Mouse (Mus musculus) T-helper 2 cell (primary cell): Measurements from ENCODE around the gene Pip5k1a.
"Not testable (repeated sequence)": the region's sequence is repeated elsewhere in the genome, so short reads cannot be mapped to it uniquely, and the experiment has no call there.

ENCODE experiments used
- in situ Hi-C: fragments of 300-600 bp; cut with MboI, MseI; formaldehyde crosslinking; loops from one replicate; pipeline ENCODE4 v1.15.1; 2025; ENCODE audit warnings: high pct_unique_total_duplicates

The Pip5k1a gene

DNA sequence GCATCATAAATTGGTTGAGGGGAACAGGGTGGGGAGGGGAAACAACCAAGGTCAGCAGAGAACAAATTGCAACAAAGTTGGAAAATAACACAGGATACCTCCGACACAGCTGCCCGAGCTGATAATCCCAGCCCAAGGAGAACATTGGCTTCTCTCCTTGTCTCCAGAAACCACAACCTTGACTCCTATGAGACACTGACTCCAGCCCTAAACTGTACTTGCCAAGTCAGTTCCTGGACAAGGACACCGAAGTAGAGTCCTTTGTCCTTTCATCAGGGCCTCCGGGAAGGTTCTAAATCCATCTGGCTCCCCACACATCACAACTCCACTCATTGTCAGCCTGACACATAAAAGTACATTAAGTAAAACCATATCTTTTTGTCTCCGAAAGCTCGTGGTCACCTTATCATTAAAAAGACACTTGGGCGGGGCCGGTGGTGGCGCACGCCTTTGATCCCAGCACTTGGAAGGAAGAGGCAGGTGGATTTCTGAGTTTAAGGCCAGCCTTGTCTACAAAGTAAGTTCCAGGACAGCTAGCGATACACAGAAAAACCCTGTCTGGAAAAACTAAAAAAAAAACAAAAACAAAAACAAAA, 60.2 kb downstream of the Pip5k1a start:
- in situ Hi-C loops: no loop called here

GRCm38 (mm10) chr3:95043251-95043650, 63.5 kb downstream of the Pip5k1a start:
- in situ Hi-C loops: no loop called here

DNA sequence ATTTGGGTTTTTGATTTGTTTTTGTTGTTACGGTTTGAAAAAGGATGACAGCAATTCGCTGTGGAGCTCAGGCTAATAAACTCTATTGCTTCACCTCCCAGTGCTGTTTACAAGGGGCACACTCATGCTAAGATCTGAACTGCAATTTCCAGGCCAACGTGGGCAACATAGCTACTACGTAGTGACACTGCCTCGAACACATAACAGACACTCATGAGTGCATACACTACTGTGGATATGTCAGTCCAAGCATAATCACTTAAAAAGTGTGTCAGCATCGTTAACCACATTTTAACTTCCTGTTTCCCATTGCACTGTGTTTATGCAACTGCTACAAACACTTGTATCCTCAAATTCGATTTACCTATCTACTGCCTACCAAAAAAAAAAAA, 63.9 kb downstream of the Pip5k1a start:
- in situ Hi-C loops: no loop called here

- in situ Hi-C loops: no loop called here
These were observed 64.4 kb downstream of the Pip5k1a start, which contains the start of gene Psmd4 for GRCm38 (mm10) chr3:95042166-95042837. TSS of gene Psmd4 (minus strand) at chr3:95042614.

DNA sequence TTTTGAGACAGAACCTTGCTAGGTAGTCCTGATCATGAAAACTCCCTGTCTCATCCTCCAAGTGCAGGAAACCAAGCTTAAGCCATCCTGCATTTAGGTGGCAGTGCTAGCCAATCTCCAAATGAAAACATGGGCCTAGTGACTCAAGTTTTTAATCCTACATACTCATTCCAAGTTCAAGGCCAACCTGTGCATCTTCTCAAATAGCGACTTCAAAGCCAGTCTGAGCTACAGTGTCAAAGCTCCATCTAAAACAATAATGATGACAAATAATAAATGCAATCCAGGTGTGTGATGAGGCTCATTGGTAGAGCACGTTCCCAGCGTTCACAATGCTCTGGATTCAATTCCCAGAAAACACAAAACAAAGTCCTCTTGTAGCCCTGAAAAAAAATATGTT, 65.1 kb downstream of the Pip5k1a start:
- in situ Hi-C loops: no loop called here

- in situ Hi-C loops: no loop called here
These were observed 76.8 kb downstream of the Pip5k1a start for GRCm38 (mm10) chr3:95029953-95030352.

DNA sequence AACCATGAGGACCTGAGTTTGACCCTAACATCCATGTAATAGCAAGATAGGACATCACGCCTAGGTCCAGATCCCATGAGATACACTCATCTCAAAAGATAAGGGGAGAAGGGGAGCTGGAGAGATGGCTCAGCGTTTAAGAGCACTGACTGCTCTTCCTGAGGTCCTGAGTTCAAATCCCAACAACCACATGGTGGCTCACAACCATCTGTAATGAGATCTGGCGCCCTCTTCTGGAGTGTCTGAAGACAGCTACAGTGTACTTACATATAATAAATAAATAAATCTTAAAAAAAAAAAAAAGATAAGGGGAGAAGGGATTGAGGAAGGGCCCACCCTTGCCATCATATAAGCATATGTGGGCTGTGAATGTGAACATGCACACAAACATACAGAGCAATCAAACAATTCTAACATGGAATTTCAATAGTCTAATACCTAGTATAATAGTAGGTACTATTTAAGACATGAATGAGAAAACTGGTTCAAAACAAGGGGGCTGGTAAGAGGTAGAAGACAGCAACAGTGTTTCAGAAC, 77.4 kb downstream of the Pip5k1a start:
- in situ Hi-C loops: not testable (repeated sequence)

- in situ Hi-C loops: no loop called here
These were observed 78.1 kb downstream of the Pip5k1a start for GRCm38 (mm10) chr3:95028603-95029002.

- in situ Hi-C loops: no loop called here
These were observed 79.0 kb downstream of the Pip5k1a start for GRCm38 (mm10) chr3:95027701-95028100.

DNA sequence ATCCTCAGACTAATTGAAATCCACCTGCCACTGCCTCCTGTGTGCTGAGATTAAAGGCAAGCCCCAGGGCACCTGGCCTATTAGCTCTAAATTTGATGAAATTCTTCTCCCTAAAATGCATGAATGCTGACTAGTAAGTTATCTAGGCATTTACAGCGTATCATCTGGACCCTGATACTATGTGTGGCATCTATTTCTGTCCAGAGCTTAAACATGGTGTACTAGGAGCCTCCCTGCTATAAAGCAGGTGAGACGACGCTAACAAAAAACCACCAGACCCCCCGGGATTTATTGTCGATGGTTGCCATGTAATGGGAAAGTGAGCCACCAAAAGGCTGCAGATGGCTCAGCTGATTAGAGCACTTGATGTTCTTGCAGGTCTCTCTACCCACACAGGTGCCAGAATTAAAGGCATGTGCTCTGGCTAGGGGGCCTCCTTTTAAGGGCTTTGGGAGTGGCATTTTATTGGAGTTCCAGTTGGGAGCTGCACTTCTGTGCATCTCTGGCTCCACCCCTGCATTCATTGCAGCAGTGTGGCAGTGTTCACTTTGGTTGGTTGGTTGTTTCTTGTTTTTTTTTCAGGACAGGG, 79.6 kb downstream of the Pip5k1a start:
- in situ Hi-C loops: no loop called here

GRCm38 (mm10) chr3:95025202-95025601, 81.5 kb downstream of the Pip5k1a start:
- in situ Hi-C loops: no loop called here

- in situ Hi-C loops: no loop called here
These were observed 82.2 kb downstream of the Pip5k1a start for GRCm38 (mm10) chr3:95024551-95024950.

DNA sequence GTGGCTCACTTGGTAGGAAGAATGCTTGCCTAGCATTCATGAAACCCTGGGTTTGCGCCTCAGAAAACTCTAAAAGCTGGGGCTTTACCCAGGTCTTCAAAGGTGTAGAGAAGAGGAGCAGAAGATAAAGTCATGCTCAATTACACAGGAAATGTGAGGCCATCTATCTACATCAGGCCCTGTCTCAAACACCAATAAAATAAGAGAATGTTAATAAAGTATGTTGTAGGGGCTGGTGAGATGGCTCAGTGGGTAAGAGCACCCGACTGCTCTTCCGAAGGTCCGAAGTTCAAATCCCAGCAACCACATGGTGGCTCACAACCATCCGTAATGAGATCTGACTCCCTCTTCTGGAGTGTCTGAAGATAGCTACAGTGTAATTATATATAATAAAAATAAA, 85.8 kb downstream of the Pip5k1a start:
- in situ Hi-C loops: not testable (repeated sequence)

GRCm38 (mm10) chr3:95018741-95019140, 88.0 kb downstream of the Pip5k1a start:
- in situ Hi-C loops: loop anchor here (10.0 kb wide), 1 partner anchor 1206 kb away; the partner anchor contains the start of genes Hist2h2ac and Hist2h2be

- in situ Hi-C loops: loop anchor here (10.0 kb wide), 1 partner anchor 1208 kb away; the partner anchor contains the start of genes Hist2h2ac and Hist2h2be
These were observed 90.1 kb downstream of the Pip5k1a start for GRCm38 (mm10) chr3:95016532-95017056.

- in situ Hi-C loops: loop anchor here (10.0 kb wide), 1 partner anchor 1209 kb away; the partner anchor contains the start of genes Hist2h2ac and Hist2h2be
These were observed 90.7 kb downstream of the Pip5k1a start for GRCm38 (mm10) chr3:95015891-95016531.

GRCm38 (mm10) chr3:95015337-95015872, 91.3 kb downstream of the Pip5k1a start, which contains the start of gene Zfp687:
TSS of gene Zfp687 (minus strand) at chr3:95015448.
- in situ Hi-C loops: loop anchor here (10.0 kb wide), 1 partner anchor 1209 kb away; the partner anchor contains the start of genes Hist2h2ac and Hist2h2be

GRCm38 (mm10) chr3:95014428-95015151, 92.1 kb downstream of the Pip5k1a start:
- in situ Hi-C loops: loop anchor here (10.0 kb wide), 1 partner anchor 1210 kb away; the partner anchor contains the start of genes Hist2h2ac and Hist2h2be

GRCm38 (mm10) chr3:95013699-95014427, 92.9 kb downstream of the Pip5k1a start:
- in situ Hi-C loops: loop anchor here (10.0 kb wide), 1 partner anchor 1211 kb away; the partner anchor contains the start of genes Hist2h2ac and Hist2h2be
